Mouse (Mus musculus): ENCODE data around the gene Pik3c2a.

GRCm38 (mm10) chr7:116441346-116441745 lies 1.9 kb downstream of the Pik3c2a start:
- TF ChIP-seq CTCF (IDR thresholded peaks at IDR 0.05; ENCODE audit: low read depth, low read length) (no peak), POLR2A (IDR thresholded peaks at IDR 0.05; ENCODE audit: borderline replicate concordance, low read depth, low read length) (no peak)

All from bone marrow macrophage, adult 2 months (primary cell).